Mouse (Mus musculus) forebrain, embryonic 11.5 days (tissue): ENCODE results near the gene Suclg1. TPM values are rescaled to one million over a fixed set of nuclear protein-coding genes. Genes with fewer than 3 reads are reported as not detected.

Source experiments
- ATAC-seq: fragments of 200-750 bp; cut with Nextera tagmentation; replicated peaks from 2 replicates; pipeline ENCODE4 v1.8.0; 2017; ENCODE audit warnings: moderate TSS enrichment; ENCODE audit not compliant: low FRiP score
- DNase-seq: peaks from one replicate; pipeline ENCODE4 v3.0.0-alpha.2; 2017; ENCODE audit warnings: low spot score
- H3K27ac ChIP-seq: fragments of 300-500 bp; sonication (generic); 2 replicates; pipeline ENCODE4 v1.5.1; 2014; ENCODE audit warnings: low read depth, low read length
- H3K27me3 ChIP-seq: fragments of 300-500 bp; sonication (generic); 2 replicates; pipeline ENCODE4 v1.6.1; 2014; ENCODE audit warnings: mild to moderate bottlenecking, low read length, mixed read lengths; ENCODE audit not compliant: control insufficient read depth, insufficient read depth
- H3K36me3 ChIP-seq: fragments of 300-500 bp; sonication (generic); 2 replicates; pipeline ENCODE4 v1.6.1; 2014; ENCODE audit warnings: mild to moderate bottlenecking, low read length, moderate library complexity, mixed read lengths; ENCODE audit not compliant: control insufficient read depth, insufficient read depth
- H3K4me1 ChIP-seq: fragments of 300-500 bp; sonication (generic); replicated peaks from 2 replicates; pipeline ENCODE4 v1.6.1; 2014; ENCODE audit warnings: low read length, mixed read lengths; ENCODE audit not compliant: control insufficient read depth, insufficient read depth
- H3K4me2 ChIP-seq: fragments of 300-500 bp; sonication (generic); 2 replicates; pipeline ENCODE4 v1.6.1; 2014; ENCODE audit warnings: low read depth, mild to moderate bottlenecking, low read length, moderate library complexity, mixed read lengths; ENCODE audit not compliant: severe bottlenecking
- H3K4me3 ChIP-seq: fragments of 300-500 bp; sonication (generic); 2 replicates; pipeline ENCODE4 v1.5.1; 2014; ENCODE audit warnings: low read depth, low read length
- H3K9ac ChIP-seq: fragments of 300-500 bp; sonication (generic); 2 replicates; pipeline ENCODE4 v1.6.1; 2014; ENCODE audit warnings: low read length
- H3K9me3 ChIP-seq: fragments of 300-500 bp; sonication (generic); 2 replicates; pipeline ENCODE4 v1.6.1; 2016; ENCODE audit warnings: low read length, mixed read lengths; ENCODE audit not compliant: control insufficient read depth
- WGBS: fragments of 180-500 bp; shearing (Covaris S2); extraction: QIAGEN DNeasy Blood & Tissue Kit; methylation state at CpG from one replicate; pipeline ENCODE4 v1.1.7; 2014; 5-methylcytosine and 5-hydroxymethylcytosine counted together
- polyA plus RNA-seq: library from polyadenylated mRNA; unstranded; fragments of >200 nt; fragmentation: Nextera tagmentation; extraction: Ambion mirVana; gene quantifications from 2 replicates; pipeline ENCODE4 v1.2.1, GENCODE M21; 2014

Gene Suclg1
- polyA plus RNA-seq, 1 experiment from 2014 or later, result 146 TPM

DNA sequence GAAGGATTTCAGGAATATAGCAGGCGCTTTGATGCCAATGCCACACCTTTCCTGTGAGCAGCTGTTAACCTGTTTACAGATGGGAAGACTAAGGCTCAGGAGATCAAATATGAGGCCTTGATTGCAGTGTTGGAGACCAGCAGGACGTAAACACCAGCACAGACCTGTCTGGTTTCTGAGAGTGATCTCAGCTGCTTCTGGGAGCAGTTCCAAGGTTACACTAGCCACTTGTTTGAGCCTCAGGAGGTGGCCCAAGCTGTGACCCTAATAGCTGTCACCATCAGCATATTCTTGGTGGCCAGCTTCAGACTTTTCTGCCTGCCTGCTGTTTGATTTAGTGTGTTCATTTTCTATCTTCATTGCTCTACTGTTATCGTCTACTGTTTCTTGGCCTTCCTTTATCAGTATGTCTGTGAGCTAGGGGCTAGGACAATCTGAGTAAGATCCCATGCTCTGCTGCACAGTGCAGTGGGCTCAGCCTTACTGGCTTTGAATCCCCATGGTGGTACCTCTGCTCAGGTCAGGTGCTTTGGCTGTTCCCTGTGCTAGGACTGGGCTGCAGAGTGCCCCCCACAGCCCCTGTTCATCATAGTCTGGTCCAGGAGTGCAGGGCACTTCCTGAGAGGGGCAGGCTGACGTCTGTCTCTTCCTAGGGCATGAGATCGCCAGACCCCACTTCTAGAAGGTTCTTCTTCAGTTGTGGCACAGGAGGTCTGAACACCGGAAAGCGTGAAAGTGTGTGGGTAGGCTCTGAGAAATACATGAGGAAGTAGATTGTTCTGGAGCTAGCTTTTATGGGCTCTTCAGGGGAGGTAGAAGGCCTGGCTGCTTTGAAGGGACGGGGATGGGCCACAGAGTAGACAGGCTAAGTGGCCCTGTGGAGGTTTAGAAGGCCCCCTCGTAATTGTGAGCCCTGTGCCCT is 6.4 kb downstream of the Suclg1 start:
- H3K27me3 ChIP-seq, result no peaks in the 10 kb centered on the region
- no peak overlapping the region for H3K4me2 ChIP-seq
- no peak overlapping the region for H3K9ac ChIP-seq
- H3K9me3 ChIP-seq, result no peaks in the 10 kb centered on the region
- ATAC-seq (no peak), DNase-seq (no peak)
- no peaks in the 10 kb centered on the region for H3K4me1 ChIP-seq
- H3K36me3 ChIP-seq, result no peaks in the 10 kb centered on the region; the same call in 1 of the 2 replicates
- 87% methylated on average over 9 of the region's 9 CpGs for WGBS
- H3K27ac ChIP-seq, result no peak overlapping the region
- H3K4me3 ChIP-seq, result no peak overlapping the region

DNA sequence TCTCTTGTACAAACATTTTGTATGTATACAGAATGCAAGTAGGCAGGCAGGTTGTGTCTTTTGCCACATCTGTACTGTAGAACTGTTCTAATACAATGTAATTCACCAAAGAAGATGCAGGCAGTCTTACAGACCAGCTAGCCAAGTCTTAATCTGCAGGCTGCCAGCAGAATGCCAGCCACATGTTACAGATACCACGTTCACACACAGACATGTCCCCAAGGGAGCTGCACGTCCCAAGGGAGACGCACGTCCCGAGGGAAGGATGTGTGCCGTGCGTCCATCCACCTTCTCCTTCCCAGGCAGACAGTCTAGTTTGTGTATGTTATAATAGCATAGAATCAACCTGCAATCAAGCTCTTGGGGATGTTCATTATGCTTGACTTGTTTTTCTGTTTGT is 8.9 kb downstream of the Suclg1 start:
- no peak overlapping the region for H3K4me2 ChIP-seq
- no peaks in the 10 kb centered on the region for H3K4me1 ChIP-seq
- H3K36me3 ChIP-seq, result peaks cover 3% of the 10 kb centered on the region; the same call in 1 of the 2 replicates
- H3K9ac ChIP-seq, result no peak overlapping the region
- ATAC-seq (no peak), DNase-seq (no peak)
- no peaks in the 10 kb centered on the region for H3K27me3 ChIP-seq
- 95% methylated on average over 7 of the region's 7 CpGs for WGBS
- no peaks in the 10 kb centered on the region for H3K9me3 ChIP-seq
- H3K27ac ChIP-seq, result no peak overlapping the region
- no peak overlapping the region for H3K4me3 ChIP-seq

DNA sequence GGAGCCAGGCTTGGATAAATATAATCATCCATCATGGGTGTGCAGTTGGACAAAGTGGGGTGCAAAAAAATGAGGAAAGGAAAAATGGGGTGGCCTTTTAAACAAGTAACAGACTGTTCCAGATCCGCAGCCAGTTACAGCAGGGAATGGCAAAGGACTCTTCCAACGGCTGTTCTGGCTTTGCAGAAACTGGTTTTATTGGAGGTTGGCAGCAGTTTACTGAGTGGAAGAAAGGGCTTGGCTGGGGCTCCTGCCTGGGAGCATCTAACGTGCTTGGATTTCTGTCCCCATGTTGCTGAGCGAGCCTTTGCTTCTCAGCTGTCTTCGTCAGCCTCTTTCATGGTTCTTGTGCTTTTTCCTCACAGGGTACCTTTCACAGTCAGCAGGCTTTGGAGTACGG is 11.9 kb downstream of the Suclg1 start:
- Histone ChIP-seq H3K4me3 (no peak overlapping the region), H3K4me1 (no peaks in the 10 kb centered on the region), H3K9me3 (no peaks in the 10 kb centered on the region), H3K4me2 (no peak overlapping the region), H3K36me3 (peaks cover 3% of the 10 kb centered on the region; the same call in 1 of the 2 replicates), H3K9ac (no peak overlapping the region), H3K27ac (no peak overlapping the region), H3K27me3 (no peaks in the 10 kb centered on the region)
- DNase-seq (no peak), ATAC-seq (no peak)
- WGBS, result 93% methylated on average over 6 of the region's 6 CpGs

DNA sequence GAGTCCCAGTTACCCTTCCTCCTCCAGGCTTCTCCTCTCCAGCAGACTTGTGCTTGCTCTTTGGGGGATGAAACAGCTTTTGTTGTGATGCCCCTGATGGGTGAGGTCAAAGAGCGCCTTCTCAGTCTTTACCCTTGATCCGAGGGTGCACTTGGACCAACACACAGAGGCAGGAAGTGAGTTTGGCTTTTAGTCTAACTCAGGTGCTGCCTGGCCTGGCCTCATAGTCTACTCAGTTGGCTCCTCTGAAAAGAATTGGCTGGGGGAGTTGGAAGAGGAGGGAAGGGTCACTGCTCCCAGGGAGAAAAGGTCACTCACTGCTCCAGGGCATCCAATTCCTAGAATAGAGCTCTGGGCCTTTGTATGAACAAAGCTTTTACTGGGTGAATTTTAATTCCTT is 16.6 kb downstream of the Suclg1 start:
- no peak overlapping the region for H3K4me3 ChIP-seq
- H3K4me2 ChIP-seq, result no peak overlapping the region
- no peak overlapping the region for H3K27ac ChIP-seq
- H3K4me1 ChIP-seq, result no peaks in the 10 kb centered on the region
- ATAC-seq (no peak), DNase-seq (no peak)
- WGBS, result 38% methylated on average over 2 of the region's 2 CpGs
- no peaks in the 10 kb centered on the region for H3K9me3 ChIP-seq
- no peaks in the 10 kb centered on the region for H3K27me3 ChIP-seq
- no peak overlapping the region for H3K9ac ChIP-seq
- peaks cover 3% of the 10 kb centered on the region; the same call in 1 of the 2 replicates for H3K36me3 ChIP-seq

DNA sequence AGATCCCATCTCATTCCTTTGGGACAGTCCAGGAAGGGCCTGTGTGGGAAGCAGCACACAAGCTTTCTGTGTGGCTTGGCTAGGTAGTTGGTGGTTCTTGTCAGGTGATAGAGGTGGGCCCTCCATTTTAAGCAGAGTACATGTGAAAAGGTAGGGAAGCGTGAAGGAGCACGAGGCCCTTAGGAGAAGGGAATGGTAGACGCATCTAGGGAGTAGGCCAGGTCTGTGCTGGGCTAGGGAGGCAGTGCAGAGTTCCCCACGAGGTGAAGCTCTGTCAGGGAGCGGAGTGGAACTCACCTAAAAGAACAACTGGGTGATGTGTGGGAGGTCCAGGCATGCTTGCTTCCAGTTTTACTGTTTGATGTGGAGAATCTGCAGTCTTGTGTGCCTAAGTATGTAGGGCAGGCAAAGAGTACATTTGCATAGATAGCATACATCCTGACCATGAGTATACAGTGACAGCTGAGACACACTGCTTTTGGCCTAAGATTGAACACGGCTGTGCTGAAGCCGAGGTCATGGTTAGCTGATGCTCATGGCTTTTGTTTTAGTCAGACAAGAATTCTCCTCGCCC is 19.6 kb downstream of the Suclg1 start:
- H3K9ac ChIP-seq, result no peak overlapping the region
- no peaks in the 10 kb centered on the region for H3K9me3 ChIP-seq
- no peak for ATAC-seq
- no peaks in the 10 kb centered on the region for H3K4me1 ChIP-seq
- H3K4me3 ChIP-seq, result no peak overlapping the region
- H3K4me2 ChIP-seq, result no peak overlapping the region
- WGBS, result 90% methylated on average over 8 of the region's 8 CpGs
- H3K27me3 ChIP-seq, result no peaks in the 10 kb centered on the region
- peaks cover 3% of the 10 kb centered on the region; the same call in 1 of the 2 replicates for H3K36me3 ChIP-seq
- DNase-seq, result no peak
- no peak overlapping the region for H3K27ac ChIP-seq

DNA sequence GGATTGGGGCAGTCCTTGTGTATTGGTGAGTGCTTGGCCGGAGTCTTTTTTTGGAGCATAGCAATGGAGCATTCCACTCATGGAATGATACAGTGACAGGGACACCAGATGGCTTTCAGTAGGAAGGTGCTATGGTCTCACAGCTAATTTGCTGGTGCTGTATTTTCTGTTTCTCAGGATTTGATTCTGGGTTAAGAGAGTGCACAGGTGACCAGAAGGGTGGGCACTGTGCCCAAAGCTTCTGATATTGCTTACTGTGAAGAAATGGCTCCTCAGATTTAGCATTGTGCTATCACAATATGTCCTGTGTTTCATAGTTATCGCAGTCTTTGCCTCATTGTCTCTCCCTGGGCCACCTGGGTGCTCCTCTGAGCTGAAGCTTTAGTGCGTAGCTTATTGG is 21.2 kb downstream of the Suclg1 start:
- peaks cover 3% of the 10 kb centered on the region; the same call in 1 of the 2 replicates for H3K36me3 ChIP-seq
- DNase-seq (no peak), ATAC-seq (no peak)
- H3K9ac ChIP-seq, result no peak overlapping the region
- no peak overlapping the region for H3K27ac ChIP-seq
- H3K4me2 ChIP-seq, result no peak overlapping the region
- 95% methylated on average over 3 of the region's 3 CpGs for WGBS
- H3K9me3 ChIP-seq, result no peaks in the 10 kb centered on the region
- no peak overlapping the region for H3K4me3 ChIP-seq
- H3K27me3 ChIP-seq, result no peaks in the 10 kb centered on the region
- no peaks in the 10 kb centered on the region for H3K4me1 ChIP-seq

DNA sequence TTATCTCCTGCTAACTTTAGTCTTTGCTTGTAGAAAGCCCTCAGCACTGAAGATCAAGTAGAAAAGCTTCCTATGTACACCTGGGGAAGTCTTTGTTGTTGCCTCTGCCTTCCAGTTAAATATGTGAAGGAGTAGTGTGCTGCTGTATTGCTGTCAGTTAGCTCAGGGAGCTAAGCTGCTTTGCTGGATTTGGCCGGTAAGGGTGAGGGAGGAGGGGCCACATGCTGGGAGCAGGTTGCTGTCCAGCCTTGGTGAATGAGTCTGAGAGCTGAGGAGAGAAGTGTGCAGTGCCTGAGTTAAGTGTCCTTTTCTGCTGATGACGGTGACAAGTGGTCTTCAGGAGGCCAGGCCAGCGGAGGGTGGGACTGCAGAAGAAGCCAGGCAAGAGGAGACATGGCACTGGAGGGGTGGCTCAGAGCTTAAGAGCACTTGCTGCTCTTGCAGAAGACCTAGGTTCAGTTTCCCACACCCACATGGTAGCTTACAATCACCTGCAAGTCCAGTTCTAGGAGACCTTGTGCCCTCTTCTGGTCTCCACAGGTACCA is 23.4 kb downstream of the Suclg1 start:
- Histone ChIP-seq H3K4me2 (no peak overlapping the region), H3K27ac (no peak overlapping the region), H3K27me3 (no peaks in the 10 kb centered on the region), H3K36me3 (peaks cover 11% of the 10 kb centered on the region), H3K4me1 (no peaks in the 10 kb centered on the region), H3K9me3 (no peaks in the 10 kb centered on the region), H3K4me3 (no peak overlapping the region), H3K9ac (no peak overlapping the region)
- WGBS, result 76% methylated on average over 3 of the region's 3 CpGs
- ATAC-seq (no peak), DNase-seq (no peak)

DNA sequence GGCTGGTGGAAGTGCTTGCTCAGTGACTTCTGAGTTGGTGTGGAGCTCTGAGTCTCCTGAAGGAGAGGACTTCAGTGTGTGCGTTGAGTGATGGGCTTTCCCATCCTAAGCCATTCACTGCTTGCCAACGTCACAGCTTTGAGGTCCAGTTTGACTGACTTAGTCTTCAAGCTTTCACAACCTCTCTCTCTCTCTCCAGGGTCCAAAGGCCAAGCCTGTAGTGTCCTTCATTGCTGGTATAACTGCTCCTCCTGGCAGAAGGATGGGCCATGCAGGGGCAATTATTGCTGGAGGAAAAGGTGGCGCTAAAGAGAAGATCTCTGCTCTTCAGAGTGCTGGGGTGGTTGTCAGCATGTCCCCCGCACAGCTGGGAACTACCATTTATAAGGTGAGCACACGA is 26.8 kb downstream of the Suclg1 start:
- DNase-seq (no peak), ATAC-seq (no peak)
- H3K4me3 ChIP-seq, result no peak overlapping the region
- no peak overlapping the region for H3K27ac ChIP-seq
- H3K36me3 ChIP-seq, result peaks cover 14% of the 10 kb centered on the region
- H3K9ac ChIP-seq, result no peak overlapping the region
- H3K4me2 ChIP-seq, result no peak overlapping the region
- H3K27me3 ChIP-seq, result no peaks in the 10 kb centered on the region
- H3K9me3 ChIP-seq, result no peaks in the 10 kb centered on the region
- 92% methylated on average over 5 of the region's 5 CpGs for WGBS
- no peaks in the 10 kb centered on the region for H3K4me1 ChIP-seq
